Mouse (Mus musculus) brain, embryonic 14.5 days (tissue): ENCODE results near the gene Ctnnbip1.

Experiments
- CTCF ChIP-seq: fragments of 200-500 bp; IDR thresholded peaks from 2 replicates; pipeline ENCODE4 v1.5.1; 2012; ENCODE audit warnings: inconsistent platforms, mild to moderate bottlenecking, moderate library complexity, borderline replicate concordance; ENCODE audit not compliant: insufficient read depth, insufficient read length; ENCODE audit errors: extremely low read depth
- POLR2A ChIP-seq: fragments of 200-500 bp; IDR thresholded peaks from 2 replicates; pipeline ENCODE4 v1.6.1; 2012; ENCODE audit warnings: mild to moderate bottlenecking, inconsistent platforms, borderline replicate concordance; ENCODE audit not compliant: poor library complexity, insufficient read depth, insufficient read length, severe bottlenecking; ENCODE audit errors: extremely low read depth

DNA sequence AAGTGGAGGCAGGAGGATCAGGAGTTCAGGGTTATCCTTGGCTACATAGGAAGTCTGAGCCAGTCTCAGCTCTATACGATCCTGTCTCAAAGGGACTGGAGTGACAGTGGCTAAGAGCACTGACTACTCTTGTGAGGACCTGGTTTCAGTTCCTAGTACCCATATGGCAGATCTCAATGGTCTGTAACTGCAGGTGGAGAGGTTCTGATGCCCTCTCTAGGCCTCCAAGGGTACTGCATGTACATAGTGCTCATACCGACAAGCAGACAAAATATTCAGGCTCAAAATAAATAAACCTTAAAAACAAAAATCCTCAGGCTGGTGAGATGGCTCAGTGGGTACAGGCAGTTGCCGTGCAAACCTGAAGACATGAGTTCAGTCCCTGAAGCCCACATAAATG is 26.9 kb upstream of the Ctnnbip1 start:
- TF ChIP-seq CTCF (no peak; the same call in 1 of the 2 replicates), POLR2A (no peak)
